Mouse (Mus musculus) kidney, adult 2 months (tissue): Measurements from ENCODE around the gene Ppp2r3c. TPM values are rescaled to one million over a fixed set of nuclear protein-coding genes. Genes with fewer than 3 reads are reported as not detected.

Experiments used
- DNase-seq: peaks from one replicate; pipeline ENCODE4 v3.0.0; 2021
- H3K27ac ChIP-seq: fragments of 200-500 bp; 2 replicates; pipeline ENCODE4 v1.5.1; 2012; ENCODE audit warnings: low read depth, low read length, control low read depth, inconsistent platforms; ENCODE audit not compliant: insufficient read depth
- H3K27me3 ChIP-seq: fragments of 200-500 bp; replicated peaks from 2 replicates; pipeline ENCODE4 v1.6.1; 2012; ENCODE audit warnings: mild to moderate bottlenecking, moderate library complexity, low read length, inconsistent platforms; ENCODE audit not compliant: control insufficient read depth, insufficient read depth
- H3K36me3 ChIP-seq: fragments of 200-500 bp; 2 replicates; pipeline ENCODE4 v1.6.1; 2012; ENCODE audit warnings: mild to moderate bottlenecking, moderate library complexity, low read length, inconsistent platforms; ENCODE audit not compliant: control insufficient read depth, insufficient read depth
- H3K4me1 ChIP-seq: fragments of 200-500 bp; 2 replicates; pipeline ENCODE4 v1.6.1; 2011; ENCODE audit warnings: low read length; ENCODE audit not compliant: control insufficient read depth, insufficient read depth
- H3K4me3 ChIP-seq: fragments of 200-500 bp; 2 replicates; pipeline ENCODE4 v1.5.1; 2011; ENCODE audit warnings: mild to moderate bottlenecking, low read depth, low read length, control low read depth; ENCODE audit not compliant: insufficient read depth
- CTCF ChIP-seq: fragments of 200-500 bp; conservative IDR thresholded peaks from 2 replicates; pipeline ENCODE4 v1.5.1; 2011; ENCODE audit warnings: low read depth, mild to moderate bottlenecking, control low read depth, low read length, moderate library complexity, mixed read lengths; ENCODE audit not compliant: insufficient read depth, insufficient read length
- POLR2A ChIP-seq: fragments of 200-500 bp; IDR thresholded peaks from one replicate; pipeline ENCODE4 v1.6.1; 2011; ENCODE audit warnings: low read depth, low read length, control low read depth
- WGBS: fragments of 180-500 bp; shearing (Covaris S2); methylation state at CpG from one replicate; pipeline ENCODE4 v1.1.7; 2018; 5-methylcytosine and 5-hydroxymethylcytosine counted together
- polyA plus RNA-seq: library from polyadenylated mRNA; depleted of rRNA; stranded (reverse); fragments of >200 nt; gene quantifications from 2 replicates; pipeline ENCODE4 v1.2.3, GENCODE M21; 2012

Ppp2r3c gene
- polyA plus RNA-seq, 1 experiment, result 3.0 TPM

GRCm38 (mm10) chr12:55328784-55329183 is 26.0 kb upstream of the Ppp2r3c start:
- WGBS, result 90% methylated on average over 4 of the region's 4 CpGs
- H3K27me3 ChIP-seq, result no peaks in the 10 kb centered on the region
- no peak overlapping the region for H3K4me3 ChIP-seq
- no peak for DNase-seq
- H3K36me3 ChIP-seq, result no peaks in the 10 kb centered on the region
- no peaks in the 10 kb centered on the region for H3K4me1 ChIP-seq
- TF ChIP-seq CTCF, result no peak
- TF ChIP-seq POLR2A, result no peak
- no peak overlapping the region for H3K27ac ChIP-seq

- 93% methylated on average over 7 of the region's 7 CpGs for WGBS
- no peak overlapping the region for H3K27ac ChIP-seq
- H3K36me3 ChIP-seq, result no peaks in the 10 kb centered on the region
- H3K27me3 ChIP-seq, result no peaks in the 10 kb centered on the region
- H3K4me3 ChIP-seq, result no peak overlapping the region
- H3K4me1 ChIP-seq, result no peaks in the 10 kb centered on the region
- no peak for DNase-seq
- no peak for TF ChIP-seq CTCF
- TF ChIP-seq POLR2A, result no peak
Measured at GRCm38 (mm10) chr12:55325702-55326101, 22.9 kb upstream of the Ppp2r3c start.

- no peaks in the 10 kb centered on the region for H3K27me3 ChIP-seq
- 73% methylated on average over 18 of the region's 18 CpGs for WGBS
- no peaks in the 10 kb centered on the region; the same call in 1 of the 2 replicates for H3K36me3 ChIP-seq
- TF ChIP-seq CTCF, result no peak
- no peak for TF ChIP-seq POLR2A
- DNase-seq, result peak; percentile 25
- no peak overlapping the region for H3K4me3 ChIP-seq
- no peaks in the 10 kb centered on the region for H3K4me1 ChIP-seq
- no peak overlapping the region for H3K27ac ChIP-seq
Measured at GRCm38 (mm10) chr12:55321642-55322291, 19.0 kb upstream of the Ppp2r3c start.

GRCm38 (mm10) chr12:55315192-55315591 is 12.4 kb upstream of the Ppp2r3c start:
- Histone ChIP-seq H3K36me3 (no peaks in the 10 kb centered on the region; the same call in 1 of the 2 replicates), H3K27ac (no peak overlapping the region), H3K4me1 (no peaks in the 10 kb centered on the region), H3K27me3 (no peaks in the 10 kb centered on the region), H3K4me3 (no peak overlapping the region)
- DNase-seq, result peak; percentile 96
- TF ChIP-seq CTCF, result 0 out of 2 replicates have a peak, but pooled peaks have one; percentile 27
- TF ChIP-seq POLR2A, result no peak
- WGBS, result 19% methylated on average over 5 of the region's 5 CpGs

GRCm38 (mm10) chr12:55313901-55314300 is 11.1 kb upstream of the Ppp2r3c start:
- TF ChIP-seq CTCF, result peak; percentile 28; the same call in 1 of the 2 replicates
- no peak for TF ChIP-seq POLR2A
- Histone ChIP-seq H3K27ac (no peak overlapping the region), H3K4me3 (no peak overlapping the region), H3K4me1 (no peaks in the 10 kb centered on the region), H3K36me3 (no peaks in the 10 kb centered on the region; the same call in 1 of the 2 replicates), H3K27me3 (no peaks in the 10 kb centered on the region)
- no peak for DNase-seq
- 88% methylated on average over 5 of the region's 5 CpGs for WGBS

- no peak overlapping the region for H3K27ac ChIP-seq
- no peak for TF ChIP-seq POLR2A
- H3K4me3 ChIP-seq, result no peak overlapping the region
- WGBS, result 86% methylated on average over 7 of the region's 7 CpGs
- H3K36me3 ChIP-seq, result no peaks in the 10 kb centered on the region
- DNase-seq, result no peak
- H3K27me3 ChIP-seq, result no peaks in the 10 kb centered on the region
- no peaks in the 10 kb centered on the region for H3K4me1 ChIP-seq
Measured at GRCm38 (mm10) chr12:55311841-55312240, 9.0 kb upstream of the Ppp2r3c start.

DNA sequence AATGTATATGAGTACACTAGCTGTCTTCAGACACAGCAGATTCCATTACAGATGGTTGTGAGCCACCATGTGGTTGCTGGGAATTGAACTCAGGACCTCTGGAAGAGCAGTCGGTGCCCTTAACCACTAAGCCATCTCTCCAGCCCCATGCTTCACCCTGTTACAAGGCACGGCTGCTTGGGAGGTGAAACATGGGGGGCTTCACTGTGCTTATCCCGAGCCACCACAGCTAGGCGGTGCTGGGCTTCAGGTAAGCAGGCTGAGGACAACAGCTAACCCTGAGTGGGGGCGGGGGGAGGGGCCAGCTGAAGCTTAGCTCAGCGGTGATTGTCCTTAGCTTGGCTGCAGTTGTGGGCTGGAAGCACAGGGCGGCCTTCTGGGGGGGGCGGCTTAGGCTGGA is 6.7 kb upstream of the Ppp2r3c start:
- 83% methylated on average over 8 of the region's 8 CpGs for WGBS
- no peaks in the 10 kb centered on the region for H3K36me3 ChIP-seq
- TF ChIP-seq CTCF, result no peak
- TF ChIP-seq POLR2A, result no peak

GRCm38 (mm10) chr12:55308731-55309130 is 5.9 kb upstream of the Ppp2r3c start:
- Histone ChIP-seq H3K36me3 (no peaks in the 10 kb centered on the region), H3K27me3 (no peaks in the 10 kb centered on the region), H3K27ac (no peak overlapping the region), H3K4me3 (no peak overlapping the region), H3K4me1 (no peaks in the 10 kb centered on the region)
- 44% methylated on average over 9 of the region's 9 CpGs for WGBS
- DNase-seq, result peak; percentile 68
- TF ChIP-seq POLR2A (no peak), CTCF (no peak)

More for the DNA sequence above, 6.7 kb upstream of the Ppp2r3c start:
- H3K27ac ChIP-seq, result no peak overlapping the region
- no peak overlapping the region for H3K4me3 ChIP-seq
- no peak for DNase-seq
- H3K27me3 ChIP-seq, result no peaks in the 10 kb centered on the region
- H3K4me1 ChIP-seq, result no peaks in the 10 kb centered on the region
